Mouse (Mus musculus) midbrain, embryonic 13.5 days (tissue): ENCODE measurements around the gene Tnip2. TPM values are rescaled to one million over a fixed set of nuclear protein-coding genes. Genes with fewer than 3 reads are reported as not detected.

Experiments used
- ATAC-seq: fragments of 200-750 bp; cut with Nextera tagmentation; 2 replicates; pipeline ENCODE4 v1.8.0; 2017; ENCODE audit warnings: mild to moderate bottlenecking, moderate TSS enrichment, moderate library complexity
- H3K27ac ChIP-seq: fragments of 300-500 bp; sonication (generic); 2 replicates; pipeline ENCODE4 v1.5.1; 2015; ENCODE audit warnings: inconsistent platforms, mild to moderate bottlenecking, moderate library complexity
- H3K27me3 ChIP-seq: fragments of 300-500 bp; sonication (generic); 2 replicates; pipeline ENCODE4 v1.6.1; 2015; ENCODE audit warnings: mild to moderate bottlenecking, inconsistent platforms
- H3K36me3 ChIP-seq: fragments of 300-500 bp; sonication (generic); 2 replicates; pipeline ENCODE4 v1.6.1; 2015; ENCODE audit warnings: mild to moderate bottlenecking, inconsistent platforms
- H3K4me1 ChIP-seq: fragments of 300-500 bp; sonication (generic); replicated peaks from 2 replicates; pipeline ENCODE4 v1.6.1; 2015; ENCODE audit warnings: inconsistent platforms
- H3K4me2 ChIP-seq: fragments of 300-500 bp; sonication (generic); replicated peaks from 2 replicates; pipeline ENCODE4 v1.6.1; 2015; ENCODE audit warnings: moderate library complexity, mild to moderate bottlenecking, inconsistent platforms
- H3K4me3 ChIP-seq: fragments of 300-500 bp; sonication (generic); replicated peaks from 2 replicates; pipeline ENCODE4 v1.5.1; 2015; ENCODE audit warnings: mild to moderate bottlenecking, inconsistent platforms
- H3K9ac ChIP-seq: fragments of 300-500 bp; sonication (generic); replicated peaks from 2 replicates; pipeline ENCODE4 v1.6.1; 2015; ENCODE audit warnings: mild to moderate bottlenecking, inconsistent platforms
- H3K9me3 ChIP-seq: fragments of 300-500 bp; sonication (generic); 2 replicates; pipeline ENCODE4 v1.6.1; 2016; ENCODE audit warnings: mild to moderate bottlenecking, inconsistent platforms
- WGBS: fragments of 180-500 bp; shearing (Covaris S2); methylation state at CpG from one replicate; pipeline ENCODE4 v1.1.7; 2015; 5-methylcytosine and 5-hydroxymethylcytosine counted together
- polyA plus RNA-seq: library from polyadenylated mRNA; unstranded; fragments of >200 nt; fragmentation: Nextera tagmentation; extraction: Ambion mirVana; gene quantifications from 2 replicates; pipeline ENCODE4 v1.2.1, GENCODE M21; 2015

Tnip2 gene
- 6.9 and 7.3 TPM in 2 replicates for polyA plus RNA-seq

GRCm38 (mm10) chr5:34513466-34514217 lies at the start of gene Tnip2:
Gene Tnip2 (minus strand): TSS chr5:34513991.
- no peak within 1 kb of the TSS for H3K27ac ChIP-seq
- H3K4me2 ChIP-seq, result peak within 1 kb of the TSS; percentile 93
- no peaks in the 10 kb centered on the region for H3K9me3 ChIP-seq
- H3K36me3 ChIP-seq, result no peaks in the 10 kb centered on the region
- H3K27me3 ChIP-seq, result peaks cover 14% of the 10 kb centered on the region
- under 1% methylated on average over 63 of the region's 64 CpGs for WGBS
- H3K4me1 ChIP-seq, result peaks cover 12% of the 10 kb centered on the region
- peak within 1 kb of the TSS; percentile 56 for H3K4me3 ChIP-seq
- ATAC-seq, result peak; percentile 93
- H3K9ac ChIP-seq, result peak within 1 kb of the TSS; percentile 71

- ATAC-seq, result no peak
- Histone ChIP-seq H3K9me3 (no peaks in the 10 kb centered on the region), H3K4me3 (no peak overlapping the region), H3K4me1 (peaks cover 26% of the 10 kb centered on the region), H3K27ac (no peak overlapping the region), H3K4me2 (no peak overlapping the region), H3K27me3 (no peaks in the 10 kb centered on the region), H3K36me3 (peaks cover 43% of the 10 kb centered on the region), H3K9ac (no peak overlapping the region)
- WGBS, result 89% methylated on average over 4 of the region's 4 CpGs
Measured at GRCm38 (mm10) chr5:34551821-34552220, 38.0 kb upstream of the Tnip2 start.

- peaks cover 26% of the 10 kb centered on the region for H3K4me1 ChIP-seq
- 25% methylated on average over 6 of the region's 6 CpGs for WGBS
- H3K27me3 ChIP-seq, result no peaks in the 10 kb centered on the region
- H3K4me3 ChIP-seq, result peak overlapping the region; percentile 81
- H3K4me2 ChIP-seq, result peak overlapping the region; percentile 59
- H3K27ac ChIP-seq, result peak overlapping the region; percentile 84; the same call in 1 of the 2 replicates
- ATAC-seq, result peak; percentile 15; the same call in 1 of the 2 replicates
- H3K9ac ChIP-seq, result peak overlapping the region; percentile 95
- H3K36me3 ChIP-seq, result peaks cover 27% of the 10 kb centered on the region
- no peaks in the 10 kb centered on the region for H3K9me3 ChIP-seq
Measured at GRCm38 (mm10) chr5:34550251-34550650, 36.5 kb upstream of the Tnip2 start.

- H3K36me3 ChIP-seq, result peaks cover 21% of the 10 kb centered on the region
- no peaks in the 10 kb centered on the region for H3K27me3 ChIP-seq
- peak overlapping the region; percentile 59 for H3K4me2 ChIP-seq
- H3K9me3 ChIP-seq, result no peaks in the 10 kb centered on the region
- peak overlapping the region; percentile 95 for H3K9ac ChIP-seq
- under 1% methylated on average over 49 of the region's 49 CpGs for WGBS
- H3K4me3 ChIP-seq, result peak overlapping the region; percentile 81
- peaks cover 26% of the 10 kb centered on the region for H3K4me1 ChIP-seq
- H3K27ac ChIP-seq, result peak overlapping the region; percentile 84
- peak; percentile 91 for ATAC-seq
Measured at GRCm38 (mm10) chr5:34549483-34550221, 35.9 kb upstream of the Tnip2 start.

GRCm38 (mm10) chr5:34549135-34549482 lies 35.3 kb upstream of the Tnip2 start:
- peaks cover 18% of the 10 kb centered on the region for H3K36me3 ChIP-seq
- no peak overlapping the region for H3K27ac ChIP-seq
- H3K4me1 ChIP-seq, result peaks cover 26% of the 10 kb centered on the region
- H3K27me3 ChIP-seq, result no peaks in the 10 kb centered on the region
- H3K4me2 ChIP-seq, result peak overlapping the region; percentile 59
- H3K4me3 ChIP-seq, result peak overlapping the region; percentile 81
- peak; percentile 40 for ATAC-seq
- WGBS, result 21% methylated on average over 8 of the region's 8 CpGs
- peak overlapping the region; percentile 95 for H3K9ac ChIP-seq
- H3K9me3 ChIP-seq, result no peaks in the 10 kb centered on the region

- no peaks in the 10 kb centered on the region for H3K9me3 ChIP-seq
- no peak overlapping the region for H3K27ac ChIP-seq
- H3K9ac ChIP-seq, result no peak overlapping the region
- H3K36me3 ChIP-seq, result peaks cover 8% of the 10 kb centered on the region
- H3K4me1 ChIP-seq, result peaks cover 24% of the 10 kb centered on the region
- no peak overlapping the region for H3K4me2 ChIP-seq
- H3K27me3 ChIP-seq, result no peaks in the 10 kb centered on the region
- no peak overlapping the region for H3K4me3 ChIP-seq
- ATAC-seq, result no peak
Measured at GRCm38 (mm10) chr5:34547410-34547809, 33.6 kb upstream of the Tnip2 start.

GRCm38 (mm10) chr5:34543114-34543513 lies 29.3 kb upstream of the Tnip2 start:
- ATAC-seq, result no peak
- no peak overlapping the region for H3K27ac ChIP-seq
- H3K9me3 ChIP-seq, result no peaks in the 10 kb centered on the region
- H3K27me3 ChIP-seq, result no peaks in the 10 kb centered on the region
- H3K36me3 ChIP-seq, result no peaks in the 10 kb centered on the region
- H3K4me1 ChIP-seq, result no peaks in the 10 kb centered on the region
- H3K4me3 ChIP-seq, result no peak overlapping the region
- no peak overlapping the region for H3K9ac ChIP-seq
- no peak overlapping the region for H3K4me2 ChIP-seq
- WGBS, result 72% methylated on average over 4 of the region's 4 CpGs

GRCm38 (mm10) chr5:34542166-34542565 lies 28.4 kb upstream of the Tnip2 start:
- no peaks in the 10 kb centered on the region for H3K27me3 ChIP-seq
- H3K4me3 ChIP-seq, result no peak overlapping the region
- no peaks in the 10 kb centered on the region for H3K9me3 ChIP-seq
- no peak overlapping the region for H3K27ac ChIP-seq
- no peak overlapping the region for H3K4me2 ChIP-seq
- WGBS, result 56% methylated on average over 1 of the region's 1 CpGs
- no peaks in the 10 kb centered on the region for H3K4me1 ChIP-seq
- ATAC-seq, result no peak
- no peaks in the 10 kb centered on the region for H3K36me3 ChIP-seq
- no peak overlapping the region for H3K9ac ChIP-seq

- Histone ChIP-seq H3K9me3 (no peaks in the 10 kb centered on the region), H3K27ac (no peak overlapping the region), H3K4me3 (no peak overlapping the region), H3K27me3 (no peaks in the 10 kb centered on the region), H3K4me1 (no peaks in the 10 kb centered on the region), H3K4me2 (no peak overlapping the region), H3K36me3 (no peaks in the 10 kb centered on the region), H3K9ac (no peak overlapping the region)
- no peak for ATAC-seq
- 91% methylated on average over 2 of the region's 2 CpGs for WGBS
Measured at GRCm38 (mm10) chr5:34539121-34539520, 25.3 kb upstream of the Tnip2 start.

- WGBS, result 40% methylated on average over 5 of the region's 5 CpGs
- Histone ChIP-seq H3K27ac (no peak overlapping the region), H3K4me2 (no peak overlapping the region), H3K4me3 (no peak overlapping the region), H3K9ac (no peak overlapping the region), H3K4me1 (no peaks in the 10 kb centered on the region), H3K9me3 (no peaks in the 10 kb centered on the region), H3K36me3 (no peaks in the 10 kb centered on the region), H3K27me3 (no peaks in the 10 kb centered on the region)
- no peak for ATAC-seq
Measured at GRCm38 (mm10) chr5:34538527-34538926, 24.7 kb upstream of the Tnip2 start.

- H3K36me3 ChIP-seq, result no peaks in the 10 kb centered on the region
- ATAC-seq, result no peak
- no peaks in the 10 kb centered on the region for H3K27me3 ChIP-seq
- WGBS, result 78% methylated on average over 7 of the region's 7 CpGs
- H3K4me1 ChIP-seq, result no peaks in the 10 kb centered on the region
- H3K9ac ChIP-seq, result no peak overlapping the region
- H3K27ac ChIP-seq, result no peak overlapping the region
- no peak overlapping the region for H3K4me3 ChIP-seq
- no peak overlapping the region for H3K4me2 ChIP-seq
- no peaks in the 10 kb centered on the region for H3K9me3 ChIP-seq
Measured at GRCm38 (mm10) chr5:34538079-34538478, 24.3 kb upstream of the Tnip2 start.

- Histone ChIP-seq H3K4me2 (no peak overlapping the region), H3K27me3 (no peaks in the 10 kb centered on the region), H3K36me3 (no peaks in the 10 kb centered on the region), H3K4me1 (no peaks in the 10 kb centered on the region), H3K9ac (no peak overlapping the region), H3K4me3 (no peak overlapping the region), H3K27ac (no peak overlapping the region), H3K9me3 (no peaks in the 10 kb centered on the region)
- ATAC-seq, result no peak
- 87% methylated on average over 7 of the region's 7 CpGs for WGBS
Measured at GRCm38 (mm10) chr5:34535831-34536230, 22.0 kb upstream of the Tnip2 start.
